Mouse (Mus musculus) CH12.LX (cell line): Measurements from ENCODE around the gene Dnah1. TPM values are rescaled to one million over a fixed set of nuclear protein-coding genes. Genes with fewer than 3 reads are reported as not detected.

Source experiments
- DNase-seq: peaks from one replicate; pipeline ENCODE4 v3.0.0-alpha.2; 2013; ENCODE audit errors: extremely low read depth
- H3K27ac ChIP-seq: 2 replicates; pipeline ENCODE4 v1.5.1; 2012; ENCODE audit warnings: low read depth, mild to moderate bottlenecking, control low read depth, moderate library complexity; ENCODE audit not compliant: insufficient read depth
- H3K27me3 ChIP-seq: replicated peaks from 2 replicates; pipeline ENCODE3; 2012; ENCODE audit warnings: inconsistent platforms
- H3K36me3 ChIP-seq, 2 experiments: replicated peaks in 1 of 2; 2 replicates each; pipeline versions ENCODE3 to v1.6.1; 2012; ENCODE audit warnings: inconsistent platforms in 1 of 2, low read length in 1 of 2, mild to moderate bottlenecking in 1 of 2, mixed read lengths in 1 of 2, moderate library complexity in 1 of 2; ENCODE audit not compliant: control insufficient read depth in 1 of 2, insufficient read depth in 1 of 2
- H3K4me1 ChIP-seq, 2 experiments: 2 replicates each; pipeline ENCODE4 v1.6.1; 2012; ENCODE audit warnings: inconsistent platforms in 1 of 2, moderate library complexity in 1 of 2; ENCODE audit not compliant: insufficient read depth in 2 of 2, control insufficient read depth in 1 of 2
- H3K4me2 ChIP-seq: 2 replicates; pipeline ENCODE4 v1.6.1; 2012; ENCODE audit warnings: low read depth, mild to moderate bottlenecking, control low read depth; ENCODE audit not compliant: poor library complexity, insufficient read depth, severe bottlenecking
- H3K4me3 ChIP-seq, 3 experiments: fragments of 150-350 bp in 1 of 3; sonication (generic) in 1 of 3; replicated peaks in 1 of 3; 2 replicates each; pipeline versions ENCODE3 to v1.5.1; 2011 to 2012; ENCODE audit warnings: low read depth in 2 of 3, low read length in 2 of 3, mild to moderate bottlenecking in 2 of 3, moderate library complexity in 2 of 3, control low read depth in 1 of 3, improper control_type of control experiment in 1 of 3, inconsistent platforms in 1 of 3, mixed read lengths in 1 of 3; ENCODE audit not compliant: poor library complexity in 1 of 3
- H3K79me2 ChIP-seq: replicated peaks from 2 replicates; pipeline ENCODE4 v1.6.1; 2012; ENCODE audit warnings: mild to moderate bottlenecking, moderate library complexity; ENCODE audit not compliant: control insufficient read depth, poor library complexity, insufficient read depth, severe bottlenecking; ENCODE audit errors: extremely low read depth
- H3K9ac ChIP-seq: 2 replicates; pipeline ENCODE4 v1.6.1; 2012; ENCODE audit warnings: low read depth, mild to moderate bottlenecking, control low read depth, moderate library complexity; ENCODE audit not compliant: insufficient read depth
- H3K9me3 ChIP-seq: replicated peaks from 2 replicates; pipeline ENCODE3; 2012; ENCODE audit warnings: low read length, inconsistent platforms, mixed read lengths
- BHLHE40 ChIP-seq: IDR thresholded peaks from 2 replicates; pipeline ENCODE4 v1.6.1; 2011; ENCODE audit warnings: mild to moderate bottlenecking, low read depth, low read length, improper control_type of control experiment
- CHD1 ChIP-seq: IDR thresholded peaks from 2 replicates; pipeline ENCODE4 v1.6.1; 2012; ENCODE audit warnings: low read depth, low read length, improper control_type of control experiment, inconsistent platforms
- CTCF ChIP-seq, 2 experiments: IDR thresholded peaks in 1 of 2; conservative IDR thresholded peaks in 1 of 2; 2 replicates each; pipeline ENCODE4 v1.5.1; 2011 to 2012; ENCODE audit warnings: low read depth in 2 of 2, low read length in 2 of 2, improper control_type of control experiment in 1 of 2, inconsistent platforms in 1 of 2, mild to moderate bottlenecking in 1 of 2, moderate library complexity in 1 of 2
- E2F4 ChIP-seq: IDR thresholded peaks from 2 replicates; pipeline ENCODE4 v1.6.1; 2011; ENCODE audit warnings: low read depth, low read length, improper control_type of control experiment; ENCODE audit not compliant: insufficient replicate concordance
- ELF1 ChIP-seq: IDR thresholded peaks from 2 replicates; pipeline ENCODE4 v1.6.1; 2014; ENCODE audit warnings: low read depth, mild to moderate bottlenecking, inconsistent platforms, low read length, improper control_type of control experiment
- IRF4 ChIP-seq: IDR thresholded peaks from 2 replicates; pipeline ENCODE4 v1.6.1; 2014; ENCODE audit warnings: low read depth, mild to moderate bottlenecking, inconsistent platforms, low read length, improper control_type of control experiment
- KAT2A ChIP-seq: IDR thresholded peaks from 2 replicates; pipeline ENCODE4 v1.6.1; 2012; ENCODE audit warnings: low read length, improper control_type of control experiment, inconsistent platforms; ENCODE audit not compliant: insufficient replicate concordance
- MAZ ChIP-seq: IDR thresholded peaks from 2 replicates; pipeline ENCODE4 v1.6.1; 2012; ENCODE audit warnings: low read depth, mild to moderate bottlenecking, inconsistent platforms, low read length, improper control_type of control experiment, moderate library complexity
- MXI1 ChIP-seq: IDR thresholded peaks from 2 replicates; pipeline ENCODE4 v1.6.1; 2011; ENCODE audit warnings: mild to moderate bottlenecking, low read depth, low read length, improper control_type of control experiment
- MYC ChIP-seq: IDR thresholded peaks from 2 replicates; pipeline ENCODE4 v1.6.1; 2011; ENCODE audit warnings: low read depth, mild to moderate bottlenecking, improper control_type of control experiment, low read length
- PAX5 ChIP-seq: IDR thresholded peaks from 2 replicates; pipeline ENCODE4 v1.6.1; 2012; ENCODE audit warnings: low read length, inconsistent platforms, mixed read lengths
- POLR2A ChIP-seq: IDR thresholded peaks from 2 replicates; pipeline ENCODE4 v1.6.1; 2011; ENCODE audit warnings: low read depth, mild to moderate bottlenecking, improper control_type of control experiment, low read length
- POLR2AphosphoS2 ChIP-seq: IDR thresholded peaks from 2 replicates; pipeline ENCODE4 v1.6.1; 2011; ENCODE audit warnings: low read depth, low read length, improper control_type of control experiment
- RAD21 ChIP-seq: IDR thresholded peaks from 2 replicates; pipeline ENCODE4 v1.6.1; 2011; ENCODE audit warnings: low read depth, mild to moderate bottlenecking, low read length, improper control_type of control experiment, moderate library complexity
- SIN3A ChIP-seq: IDR thresholded peaks from 2 replicates; pipeline ENCODE4 v1.6.1; 2012; ENCODE audit warnings: low read length, improper control_type of control experiment, inconsistent platforms
- TCF12 ChIP-seq: IDR thresholded peaks from 2 replicates; pipeline ENCODE4 v1.6.1; 2014; ENCODE audit warnings: low read depth, mild to moderate bottlenecking, inconsistent platforms, low read length, improper control_type of control experiment
- USF2 ChIP-seq: conservative IDR thresholded peaks from 2 replicates; pipeline ENCODE4 v1.6.1; 2011; ENCODE audit warnings: low read depth, low read length, improper control_type of control experiment
- ZC3H11A ChIP-seq: IDR thresholded peaks from 2 replicates; pipeline ENCODE4 v1.6.1; 2012; ENCODE audit warnings: low read depth, mild to moderate bottlenecking, inconsistent platforms, low read length, improper control_type of control experiment
- ZKSCAN1 ChIP-seq: IDR thresholded peaks from 2 replicates; pipeline ENCODE4 v1.6.1; 2012; ENCODE audit warnings: low read depth, inconsistent platforms, low read length, improper control_type of control experiment, borderline replicate concordance
- ZNF384 ChIP-seq: IDR thresholded peaks from 2 replicates; pipeline ENCODE4 v1.6.1; 2012; ENCODE audit warnings: low read depth, low read length, improper control_type of control experiment, inconsistent platforms
- dilution Hi-C: fragments of 300-500 bp; cut with MboI; formaldehyde crosslinking; loops from 2 replicates; pipeline ENCODE4 v1.14.3; 2020; ENCODE audit warnings: low sequenced_read_pairs; ENCODE audit not compliant: extremely low pct_unique_long_range_greater_than_20kb, extremely low pct_ligation_motif_present
- in situ Hi-C: fragments of 300-500 bp; cut with MboI; formaldehyde crosslinking; loops from 3 replicates; pipeline ENCODE4 v1.14.3; 2019; ENCODE audit warnings: low sequenced_read_pairs, low pct_ligation_motif_present, low pct_unique_long_range_greater_than_20kb, mixed read lengths
- polyA plus RNA-seq: library from polyadenylated mRNA; unstranded; fragments of >175 nt; gene quantifications from 2 replicates; pipeline ENCODE4 v1.2.1, GENCODE M21; 2012; ENCODE audit warnings: low read depth; ENCODE audit not compliant: insufficient read length
- total RNA-seq, 2 experiments: library from RNA; depleted of rRNA; stranded (reverse); fragments of 300-350 nt in 1 of 2; fragments of >200 nt in 1 of 2; gene quantifications; 2 replicates each; pipeline ENCODE4 v1.2.3; 2012 to 2014

Dnah1 gene
- total and polyA plus RNA-seq, 3 experiments, result 0.04 to 0.08 (median 0.06) TPM

- Histone ChIP-seq H3K27me3 (no peaks in the 10 kb centered on the region), H3K9me3 (no peaks in the 10 kb centered on the region), H3K4me1 (peaks cover 17 to 46% of the 10 kb centered on the region in 2 experiments), H3K9ac (no peak overlapping the region), H3K27ac (no peak overlapping the region), H3K36me3 (no peaks in the 10 kb centered on the region), H3K4me2 (no peak overlapping the region), H3K79me2 (no peaks in the 10 kb centered on the region), H3K4me3 (no peak overlapping the region)
- DNase-seq, result peak; percentile 25
- TF ChIP-seq CTCF (conservative IDR thresholded peaks at IDR 0.05 in 1 of 2, IDR thresholded peaks at IDR 0.05 in 1 of 2; ENCODE audit: low read depth in 2 of 2, low read length in 2 of 2), result 0 out of 4 replicates have a peak, but pooled peaks of 1 of the 2 experiments have one; percentile 4
- TF ChIP-seq POLR2AphosphoS2, result no peak
- dilution Hi-C loops, result no loop called here
- in situ Hi-C loops, result no loop called here
Observed at GRCm38 (mm10) chr14:31327196-31327595, 3.5 kb upstream of the Dnah1 start.

GRCm38 (mm10) chr14:31326770-31327169 is 3.1 kb upstream of the Dnah1 start:
- no peak for TF ChIP-seq RAD21
- TF ChIP-seq PAX5, result no peak
- TF ChIP-seq TCF12, result no peak
- no peak for TF ChIP-seq MXI1
- TF ChIP-seq BHLHE40, result no peak
- TF ChIP-seq CHD1, result no peak
- TF ChIP-seq MAZ, result no peak
- no peak for TF ChIP-seq IRF4
- no peak for TF ChIP-seq CTCF (conservative IDR thresholded peaks at IDR 0.05 in 1 of 2, IDR thresholded peaks at IDR 0.05 in 1 of 2; ENCODE audit: low read depth in 2 of 2, low read length in 2 of 2)
- TF ChIP-seq ZNF384, result no peak
- TF ChIP-seq ELF1, result no peak
- TF ChIP-seq POLR2A, result no peak
- TF ChIP-seq USF2, result no peak
- TF ChIP-seq SIN3A, result no peak
- no peak for TF ChIP-seq KAT2A
- TF ChIP-seq ZC3H11A, result no peak
- TF ChIP-seq ZKSCAN1, result no peak
- no peak for TF ChIP-seq E2F4
- TF ChIP-seq MYC, result no peak
- in situ Hi-C loops, result no loop called here
- Histone ChIP-seq H3K4me3 (no peak overlapping the region), H3K4me1 (peaks cover 17 to 46% of the 10 kb centered on the region in 2 experiments), H3K27ac (no peak overlapping the region), H3K79me2 (no peaks in the 10 kb centered on the region), H3K36me3 (no peaks in the 10 kb centered on the region), H3K27me3 (no peaks in the 10 kb centered on the region), H3K9ac (no peak overlapping the region), H3K9me3 (no peaks in the 10 kb centered on the region), H3K4me2 (no peak overlapping the region)
- dilution Hi-C loops, result no loop called here
- no peak for DNase-seq
